Mouse (Mus musculus) hindbrain, embryonic 15.5 days (tissue): ENCODE measurements around the gene H2-Q10. TPM values are rescaled to one million over a fixed set of nuclear protein-coding genes. Genes with fewer than 3 reads are reported as not detected.
"Not testable (repeated sequence)": the region's sequence is repeated elsewhere in the genome, so short reads cannot be mapped to it uniquely, and the experiment has no call there.

Experiments
- ATAC-seq: fragments of 200-750 bp; cut with Nextera tagmentation; 2 replicates; pipeline ENCODE4 v1.8.0; 2017; ENCODE audit warnings: low read depth, moderate number of reproducible peaks, moderate TSS enrichment; ENCODE audit not compliant: low FRiP score
- H3K27ac ChIP-seq: fragments of 300-500 bp; sonication (generic); replicated peaks from 2 replicates; pipeline ENCODE4 v1.5.1; 2015; ENCODE audit warnings: mild to moderate bottlenecking, inconsistent platforms
- H3K27me3 ChIP-seq: fragments of 300-500 bp; sonication (generic); 2 replicates; pipeline ENCODE4 v1.6.1; 2015; ENCODE audit warnings: control low read depth, inconsistent platforms
- H3K36me3 ChIP-seq: fragments of 300-500 bp; sonication (generic); 2 replicates; pipeline ENCODE4 v1.6.1; 2015; ENCODE audit warnings: control low read depth, inconsistent platforms
- H3K4me1 ChIP-seq: fragments of 300-500 bp; sonication (generic); replicated peaks from 2 replicates; pipeline ENCODE4 v1.6.1; 2015; ENCODE audit warnings: control low read depth, inconsistent platforms
- H3K4me2 ChIP-seq: fragments of 300-500 bp; sonication (generic); 2 replicates; pipeline ENCODE4 v1.6.1; 2015; ENCODE audit warnings: moderate library complexity, mild to moderate bottlenecking, inconsistent platforms
- H3K4me3 ChIP-seq: fragments of 300-500 bp; sonication (generic); 2 replicates; pipeline ENCODE4 v1.5.1; 2015; ENCODE audit warnings: mild to moderate bottlenecking, inconsistent platforms
- H3K9ac ChIP-seq: fragments of 300-500 bp; sonication (generic); 2 replicates; pipeline ENCODE4 v1.6.1; 2015; ENCODE audit warnings: inconsistent platforms
- H3K9me3 ChIP-seq: fragments of 300-500 bp; sonication (generic); 2 replicates; pipeline ENCODE4 v1.6.1; 2016; ENCODE audit warnings: control low read depth, inconsistent platforms
- WGBS: fragments of 180-500 bp; shearing (Covaris S2); methylation state at CpG from one replicate; pipeline ENCODE4 v1.1.7; 2015; 5-methylcytosine and 5-hydroxymethylcytosine counted together
- polyA plus RNA-seq: library from polyadenylated mRNA; unstranded; fragments of >200 nt; fragmentation: Nextera tagmentation; extraction: Ambion mirVana; gene quantifications from 2 replicates; pipeline ENCODE4 v1.2.1, GENCODE M21; 2015

The H2-Q10 gene
- polyA plus RNA-seq, 1 experiment from 2014 or later = 0.78 TPM

DNA sequence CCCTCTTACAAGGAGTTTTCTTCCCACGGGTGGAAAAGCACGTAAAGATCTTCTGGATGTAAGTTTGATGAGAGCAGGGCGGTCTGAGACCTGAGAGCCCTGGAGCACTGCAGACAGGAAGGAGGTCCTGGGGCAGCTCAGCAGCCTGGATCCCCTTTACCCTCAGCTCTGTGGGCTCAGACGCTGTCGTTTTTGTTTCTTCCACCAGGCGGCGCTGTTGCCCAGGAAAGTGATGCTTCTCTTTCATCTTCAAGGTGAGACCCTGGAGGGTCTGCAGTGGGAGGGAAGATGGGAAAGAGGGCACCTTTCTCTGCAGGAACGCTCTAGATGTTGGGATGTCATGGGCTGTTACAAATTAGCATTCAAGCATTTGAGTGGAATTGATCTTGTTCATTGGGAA lies 35.1 kb upstream of the H2-Q10 start:
- H3K27ac ChIP-seq, H3K4me1 ChIP-seq, H3K27me3 ChIP-seq, ATAC-seq, H3K4me3 ChIP-seq, H3K9me3 ChIP-seq, H3K4me2 ChIP-seq, H3K9ac ChIP-seq, H3K36me3 ChIP-seq: not testable (repeated sequence)
- WGBS = 11% methylated on average over 8 of the region's 8 CpGs

DNA sequence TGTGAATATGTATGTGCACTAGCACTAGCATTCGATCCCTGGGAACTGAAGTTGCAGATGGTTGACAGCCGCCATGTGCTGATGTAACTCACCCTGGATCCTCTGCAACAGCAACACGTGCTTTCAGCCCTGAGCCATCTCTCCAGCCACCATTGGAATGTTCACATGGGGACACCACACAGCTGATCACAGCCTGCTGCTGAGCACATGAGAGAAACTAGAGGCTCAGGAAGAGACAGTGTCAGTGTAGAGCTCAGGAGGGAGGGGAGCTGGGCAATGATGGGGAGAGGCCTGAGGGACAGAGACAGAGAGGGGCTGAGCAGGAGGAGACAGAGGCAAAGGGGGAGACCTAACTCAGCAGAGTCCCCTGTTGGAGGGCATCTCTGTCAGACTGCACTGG lies 34.3 kb upstream of the H2-Q10 start:
- not testable (repeated sequence) for ATAC-seq, H3K9ac ChIP-seq, H3K36me3 ChIP-seq, H3K9me3 ChIP-seq, H3K27ac ChIP-seq, H3K4me3 ChIP-seq, H3K4me2 ChIP-seq, H3K4me1 ChIP-seq
- 80% methylated on average over 3 of the region's 3 CpGs for WGBS
- H3K27me3 ChIP-seq = peaks cover 10% of the 10 kb centered on the region; the same call in 1 of the 2 replicates

DNA sequence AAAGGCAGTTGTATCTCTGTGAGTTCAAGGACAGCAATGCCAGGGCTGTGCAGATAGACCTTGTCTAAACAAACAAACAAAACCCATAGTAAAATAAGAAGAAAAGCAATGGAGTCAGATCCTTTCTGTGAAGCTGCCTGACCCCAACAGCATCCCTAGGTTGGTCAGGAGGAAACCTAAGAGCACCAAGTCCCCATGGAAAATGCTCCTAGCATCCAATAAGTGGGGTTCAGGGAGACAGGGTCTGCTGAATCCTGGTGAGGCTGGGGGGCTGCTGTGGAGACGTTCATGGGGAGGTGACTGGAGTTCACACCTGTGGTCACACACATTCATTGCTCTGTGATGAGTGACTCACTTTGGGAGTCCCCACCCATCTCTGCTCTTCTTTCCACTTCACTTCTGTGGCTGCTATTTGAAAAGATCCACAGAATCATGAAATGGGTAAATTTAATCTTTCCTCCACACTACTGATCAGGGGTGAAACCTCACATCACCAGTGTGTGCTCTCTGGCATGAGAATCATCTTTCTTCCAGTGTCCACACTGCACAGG lies 32.4 kb upstream of the H2-Q10 start:
- H3K4me3 ChIP-seq, H3K4me2 ChIP-seq, ATAC-seq, H3K27ac ChIP-seq, H3K36me3 ChIP-seq, H3K9me3 ChIP-seq, H3K4me1 ChIP-seq, H3K9ac ChIP-seq: not testable (repeated sequence)
- peaks cover 10% of the 10 kb centered on the region; the same call in 1 of the 2 replicates for H3K27me3 ChIP-seq
- WGBS = 79% methylated on average over 1 of the region's 1 CpGs

DNA sequence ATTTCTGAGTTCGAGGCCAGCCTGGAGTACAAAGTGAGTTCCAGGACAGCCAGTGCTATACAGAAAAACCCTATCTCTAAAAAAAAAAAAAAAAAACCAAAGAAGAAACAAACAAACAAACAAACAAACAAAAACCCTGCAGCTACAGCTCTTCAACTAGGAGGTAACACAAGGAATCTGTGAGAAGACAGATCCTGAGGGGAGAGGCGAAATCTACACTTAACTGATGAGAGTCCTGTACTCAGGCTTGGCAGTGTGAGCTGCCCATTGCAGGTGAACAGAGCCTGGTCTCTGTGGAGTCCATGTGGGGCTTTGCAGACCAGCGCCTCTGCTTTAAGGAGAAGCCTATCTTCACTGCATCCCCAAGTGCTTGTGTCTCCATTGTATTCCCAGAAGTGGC lies 31.5 kb upstream of the H2-Q10 start:
- H3K27ac ChIP-seq, H3K4me3 ChIP-seq, H3K4me1 ChIP-seq, ATAC-seq, H3K4me2 ChIP-seq, H3K9ac ChIP-seq, H3K9me3 ChIP-seq, H3K36me3 ChIP-seq: not testable (repeated sequence)
- peaks cover 10% of the 10 kb centered on the region; the same call in 1 of the 2 replicates for H3K27me3 ChIP-seq
- WGBS = 91% methylated on average over 3 of the region's 3 CpGs

DNA sequence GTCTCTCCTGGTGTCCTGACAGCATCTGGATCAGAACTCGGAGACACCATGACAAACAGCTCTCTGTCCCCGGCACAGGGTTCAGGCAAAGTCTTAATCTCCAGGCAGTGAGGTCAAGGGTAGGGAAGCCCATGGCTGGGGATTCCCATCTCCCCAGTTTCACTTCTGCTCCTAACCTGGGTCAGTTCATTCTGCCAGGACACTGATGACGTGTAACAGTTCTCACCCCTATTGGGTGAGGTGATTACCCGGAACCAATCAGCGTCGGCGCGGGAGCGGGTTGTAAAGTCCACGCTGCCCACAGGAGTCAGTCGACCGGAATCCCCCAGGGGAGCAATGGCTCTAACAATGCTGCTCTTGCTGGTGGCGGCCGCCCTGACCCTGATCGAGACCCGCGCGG lies 31.0 kb upstream of the H2-Q10 start, which contains the start of gene H2-Q7:
TSS of gene H2-Q7 (plus strand) at position 271 of the 400 bp plus-strand sequence.
- peaks cover 10% of the 10 kb centered on the region; the same call in 1 of the 2 replicates for H3K27me3 ChIP-seq
- H3K27ac ChIP-seq, H3K9me3 ChIP-seq, H3K4me1 ChIP-seq, H3K36me3 ChIP-seq: not testable (repeated sequence)
- peak within 1 kb of the TSS; percentile 86 for H3K4me2 ChIP-seq
- ATAC-seq = peak; percentile 89
- H3K9ac ChIP-seq = peak within 1 kb of the TSS; percentile 49
- H3K4me3 ChIP-seq = peak within 1 kb of the TSS; percentile 46
- 5% methylated on average over 18 of the region's 18 CpGs for WGBS

DNA sequence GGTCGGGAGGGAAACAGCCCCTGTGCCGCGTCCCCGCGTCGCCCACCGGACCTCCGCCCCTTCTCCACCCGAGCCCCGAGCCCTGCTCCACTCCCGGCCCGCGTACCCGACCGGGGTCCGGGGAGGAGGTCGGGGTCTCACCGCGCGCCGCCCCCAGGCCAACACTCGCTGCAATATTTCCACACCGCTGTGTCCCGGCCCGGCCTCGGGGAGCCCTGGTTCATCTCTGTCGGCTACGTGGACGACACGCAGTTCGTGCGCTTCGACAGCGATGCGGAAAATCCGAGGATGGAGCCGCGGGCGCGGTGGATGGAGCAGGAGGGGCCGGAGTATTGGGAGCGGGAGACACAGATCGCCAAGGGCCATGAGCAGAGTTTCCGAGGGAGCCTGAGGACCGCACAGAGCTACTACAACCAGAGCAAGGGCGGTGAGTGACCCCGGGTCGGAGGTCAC lies 30.6 kb upstream of the H2-Q10 start:
- peak; percentile 76 for ATAC-seq
- Histone ChIP-seq H3K9ac (peak overlapping the region; percentile 49), H3K4me2 (peak overlapping the region; percentile 86), H3K4me3 (peak overlapping the region; percentile 46), H3K27me3 (peaks cover 10% of the 10 kb centered on the region; the same call in 1 of the 2 replicates)
- H3K4me1 ChIP-seq, H3K36me3 ChIP-seq, H3K9me3 ChIP-seq, H3K27ac ChIP-seq: not testable (repeated sequence)
- 2% methylated on average over 46 of the region's 48 CpGs for WGBS

DNA sequence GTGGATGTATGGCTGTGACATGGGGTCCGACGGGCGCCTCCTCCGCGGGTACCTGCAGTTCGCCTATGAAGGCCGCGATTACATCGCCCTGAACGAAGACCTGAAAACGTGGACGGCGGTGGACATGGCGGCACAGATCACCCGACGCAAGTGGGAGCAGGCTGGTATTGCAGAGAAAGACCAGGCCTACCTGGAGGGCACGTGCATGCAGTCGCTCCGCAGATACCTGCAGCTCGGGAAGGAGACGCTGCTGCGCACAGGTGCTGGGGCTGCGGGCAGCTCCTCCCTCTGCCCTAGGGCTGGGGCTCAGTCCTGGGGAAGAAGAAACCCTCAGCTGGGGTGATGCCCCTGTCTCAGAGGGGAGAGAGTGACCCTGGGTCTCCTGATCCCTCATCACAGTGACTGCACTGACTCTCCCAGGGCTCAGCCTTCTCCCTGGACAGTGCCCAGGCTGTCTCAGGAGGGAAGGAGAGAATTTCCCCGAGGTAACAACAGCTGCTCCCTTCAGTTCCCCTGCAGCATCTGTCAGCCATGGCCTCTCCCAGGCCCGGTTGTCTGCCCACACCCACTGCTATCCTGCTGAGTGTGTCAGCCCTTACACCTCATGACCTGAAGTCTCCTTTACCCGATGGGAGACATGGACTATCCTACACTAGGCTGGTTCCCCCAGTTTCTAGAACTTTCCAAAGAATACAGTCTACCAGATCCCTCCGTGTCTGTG lies 29.8 kb upstream of the H2-Q10 start:
- Histone ChIP-seq H3K4me2 (peak overlapping the region; percentile 86), H3K27me3 (peaks cover 10% of the 10 kb centered on the region; the same call in 1 of the 2 replicates), H3K4me3 (peak overlapping the region; percentile 46; the same call in 1 of the 2 replicates)
- ATAC-seq = 0 out of 2 replicates have a peak, but pooled peaks have one; percentile 24
- not testable (repeated sequence) for H3K9me3 ChIP-seq, H3K27ac ChIP-seq, H3K4me1 ChIP-seq, H3K9ac ChIP-seq, H3K36me3 ChIP-seq
- 46% methylated on average over 27 of the region's 27 CpGs for WGBS

GRCm38 (mm10) chr17:35442376-35442775 lies 27.5 kb upstream of the H2-Q10 start:
- not testable (repeated sequence) for H3K4me1 ChIP-seq, ATAC-seq, H3K27ac ChIP-seq, H3K4me3 ChIP-seq, H3K9ac ChIP-seq, H3K4me2 ChIP-seq, H3K36me3 ChIP-seq, H3K27me3 ChIP-seq, H3K9me3 ChIP-seq
- 81% methylated on average over 2 of the region's 2 CpGs for WGBS

DNA sequence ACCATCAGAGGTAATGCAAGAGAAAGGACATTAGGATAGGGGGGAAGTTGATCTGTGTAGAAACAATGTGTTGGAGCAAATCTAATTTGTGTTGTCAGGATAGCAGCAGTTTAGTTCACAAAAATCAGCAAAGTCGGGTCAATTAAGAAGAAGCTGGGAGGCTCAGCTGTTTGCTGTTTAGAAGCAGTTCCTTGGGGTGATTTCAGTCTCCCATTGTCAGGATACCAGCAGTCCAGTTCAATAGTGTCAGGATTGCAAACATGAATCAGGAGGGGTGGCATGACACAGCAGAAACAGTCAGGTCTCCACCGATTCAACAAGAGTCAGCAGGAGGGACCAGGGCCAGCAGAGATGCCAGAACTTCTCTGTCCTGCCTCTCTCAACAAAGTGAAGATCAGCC lies 25.4 kb upstream of the H2-Q10 start:
- H3K9ac ChIP-seq, H3K27ac ChIP-seq, H3K4me3 ChIP-seq, H3K9me3 ChIP-seq, H3K27me3 ChIP-seq, H3K4me1 ChIP-seq, H3K36me3 ChIP-seq, ATAC-seq, H3K4me2 ChIP-seq: not testable (repeated sequence)
- WGBS = 92% methylated on average over 2 of the region's 2 CpGs

DNA sequence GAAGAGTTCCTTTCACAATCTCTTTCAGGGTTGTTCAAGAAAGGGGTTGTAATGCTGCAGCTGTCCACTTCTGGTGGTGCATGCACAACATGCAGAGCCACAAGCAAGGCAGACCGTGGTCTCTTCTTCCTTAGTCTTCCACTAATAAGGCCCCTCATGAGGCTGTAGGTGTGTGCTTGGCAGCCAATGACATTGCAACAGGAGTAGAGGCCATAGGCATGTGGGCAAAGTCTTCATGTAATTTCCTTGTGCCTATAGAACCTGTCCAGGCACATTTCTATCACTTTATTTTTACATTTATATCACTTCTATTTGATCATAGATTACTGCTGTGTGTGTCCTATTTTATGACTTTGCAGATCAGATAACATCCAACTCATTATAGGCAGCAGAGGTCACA lies 11.6 kb upstream of the H2-Q10 start:
- WGBS = no CpG with 5 or more reads among the region's 1 CpGs
- not testable (repeated sequence) for H3K36me3 ChIP-seq, H3K9me3 ChIP-seq, H3K27me3 ChIP-seq, H3K4me2 ChIP-seq, H3K4me3 ChIP-seq, H3K4me1 ChIP-seq, H3K9ac ChIP-seq, H3K27ac ChIP-seq, ATAC-seq

DNA sequence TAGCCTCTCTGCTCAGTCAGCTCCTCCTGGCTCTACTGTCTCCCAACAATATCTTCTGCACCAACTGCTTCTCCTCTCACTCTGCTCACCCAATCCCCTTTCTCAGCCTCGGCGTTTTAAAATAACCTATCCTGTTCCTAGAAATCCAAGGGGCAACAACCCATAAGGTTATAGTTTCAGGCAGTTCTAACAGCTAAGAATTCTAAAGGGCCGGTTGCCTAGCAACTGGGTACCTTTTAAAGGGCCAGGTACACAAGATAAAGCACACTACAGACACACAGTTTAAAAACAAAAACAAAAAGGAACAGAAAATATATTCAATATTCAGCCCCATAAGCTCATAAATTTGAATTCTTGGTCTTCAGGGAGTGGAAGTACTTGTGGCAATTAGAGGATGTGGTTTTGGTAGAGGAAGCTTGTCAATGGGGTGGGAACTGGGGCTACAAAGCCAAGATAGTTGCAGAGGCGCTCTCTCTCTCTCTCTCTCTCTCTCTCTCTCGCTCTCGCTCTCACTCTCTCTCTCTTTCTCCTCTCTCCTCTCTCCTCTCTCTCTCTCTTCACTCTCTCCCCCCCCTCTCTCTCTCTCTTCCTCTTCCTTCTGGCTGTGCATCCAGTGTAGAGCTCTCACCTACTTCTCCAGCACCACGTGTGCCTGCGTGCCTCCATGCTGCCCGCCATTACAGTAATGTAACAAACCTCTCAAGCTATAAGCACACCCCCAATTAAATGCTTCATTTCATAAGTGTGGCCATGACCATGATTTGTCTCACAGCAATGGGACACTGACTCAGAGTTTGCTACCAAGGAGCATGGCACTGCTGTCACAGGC lies 9.2 kb upstream of the H2-Q10 start:
- not testable (repeated sequence) for H3K4me1 ChIP-seq, H3K9ac ChIP-seq, H3K27me3 ChIP-seq, H3K36me3 ChIP-seq, H3K9me3 ChIP-seq, H3K4me3 ChIP-seq, H3K27ac ChIP-seq, H3K4me2 ChIP-seq
- WGBS = 69% methylated on average over 2 of the region's 9 CpGs
- ATAC-seq = peak; percentile 88; the same call in 1 of the 2 replicates

GRCm38 (mm10) chr17:35465651-35466050 lies 4.2 kb upstream of the H2-Q10 start:
- not testable (repeated sequence) for H3K36me3 ChIP-seq, H3K9me3 ChIP-seq, H3K9ac ChIP-seq, H3K4me2 ChIP-seq, H3K27ac ChIP-seq, H3K4me3 ChIP-seq, ATAC-seq, H3K4me1 ChIP-seq
- H3K27me3 ChIP-seq = peaks cover 24% of the 10 kb centered on the region
- WGBS = 7% methylated on average over 8 of the region's 8 CpGs
